Mouse (Mus musculus) neutrophil, adult 59 days (primary cell): ENCODE measurements around the gene Olfr907. TPM values are rescaled to one million over a fixed set of nuclear protein-coding genes. Genes with fewer than 3 reads are reported as not detected.

Source experiments
- total RNA-seq, 2 experiments: library from RNA; stranded (reverse); gene quantifications; 1 replicate in 1 of 2; 2 replicates in 1 of 2; pipeline ENCODE4 v1.2.4; 2023

Gene Olfr907
- not detected for total RNA-seq

DNA sequence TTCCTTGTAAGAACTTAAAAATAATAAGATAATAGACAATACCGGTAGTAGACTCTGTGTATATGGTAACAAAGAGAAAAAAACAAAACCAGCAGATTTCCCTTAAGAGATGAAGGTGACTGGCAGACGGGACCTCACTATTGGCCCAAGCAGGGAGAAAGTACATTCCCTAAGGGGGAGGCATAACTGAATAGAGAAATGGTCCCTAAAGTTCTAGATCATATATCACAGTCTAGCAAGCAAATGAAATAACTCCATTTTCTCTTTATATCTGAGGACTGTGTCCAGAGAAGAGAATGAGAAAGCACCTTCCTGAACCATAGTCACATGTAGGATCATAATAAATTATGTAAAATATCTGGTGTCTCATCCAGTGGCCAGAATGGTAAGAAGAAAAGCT is at the start of gene Olfr907:
Olfr907 (plus strand) TSS at position 301 of the 400 bp plus-strand sequence.

DNA sequence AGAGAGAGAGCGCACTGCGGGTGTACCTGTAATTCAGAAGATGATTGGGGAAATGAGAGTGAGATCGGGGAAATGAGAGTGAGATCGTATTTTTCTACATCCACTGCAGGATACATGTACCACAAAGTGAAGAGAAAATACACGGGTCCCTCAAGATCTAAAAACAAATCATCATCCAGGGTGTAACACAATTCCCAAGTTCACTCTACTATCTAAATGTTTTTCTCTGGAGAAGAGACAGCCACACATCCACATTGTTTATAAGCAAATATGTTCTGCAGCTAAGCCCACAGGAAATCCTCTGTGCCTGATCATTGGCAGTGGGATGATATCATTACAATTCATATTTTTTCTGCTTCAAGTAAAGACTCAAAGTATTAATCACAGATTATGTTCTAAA is 48.2 kb upstream of the Olfr907 start, which contains the start of gene Olfr902:
Olfr902 (plus strand) TSS at position 301 of the 400 bp plus-strand sequence.

DNA sequence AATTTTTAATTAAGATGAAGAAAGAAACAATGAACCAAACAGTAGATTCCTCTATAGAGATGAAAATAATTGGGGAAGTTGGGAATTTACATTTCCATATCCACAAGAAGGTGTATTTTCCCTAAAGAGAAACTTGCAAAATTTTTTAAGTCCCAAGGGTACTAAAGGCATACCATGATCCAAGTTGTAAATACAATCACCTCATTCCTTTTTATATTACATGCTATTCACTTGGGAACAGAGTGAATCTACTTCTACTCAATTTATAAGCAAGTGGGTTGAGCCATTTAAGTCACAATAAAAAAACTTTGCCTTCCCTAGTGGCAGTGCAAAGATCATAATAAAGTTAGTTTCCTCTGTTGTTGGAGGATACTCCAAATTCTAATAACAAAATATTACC is 32.8 kb upstream of the Olfr907 start, which contains the start of gene Olfr904:
Olfr904 (plus strand) TSS at position 301 of the 400 bp plus-strand sequence.

DNA sequence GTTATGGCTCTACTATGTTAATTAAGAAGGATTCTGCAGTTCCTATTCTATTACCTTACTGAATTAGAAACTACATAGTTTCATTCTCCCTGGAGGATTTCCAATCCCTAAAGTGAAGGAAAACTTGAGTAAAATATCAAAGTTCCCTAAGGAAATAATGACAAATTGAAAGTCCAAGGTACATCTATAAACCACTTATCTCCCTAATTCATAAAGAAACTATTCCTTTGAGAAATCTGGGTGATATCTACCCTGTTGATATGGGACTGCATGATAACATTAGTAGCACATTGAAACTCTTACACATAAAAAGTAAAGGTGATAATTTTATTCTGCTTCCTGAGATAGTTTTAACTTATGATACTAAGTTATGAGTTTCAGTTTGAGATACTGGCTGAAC is 24.8 kb upstream of the Olfr907 start, which contains the start of gene Olfr905:
Olfr905 (plus strand) TSS at position 301 of the 400 bp plus-strand sequence.

DNA sequence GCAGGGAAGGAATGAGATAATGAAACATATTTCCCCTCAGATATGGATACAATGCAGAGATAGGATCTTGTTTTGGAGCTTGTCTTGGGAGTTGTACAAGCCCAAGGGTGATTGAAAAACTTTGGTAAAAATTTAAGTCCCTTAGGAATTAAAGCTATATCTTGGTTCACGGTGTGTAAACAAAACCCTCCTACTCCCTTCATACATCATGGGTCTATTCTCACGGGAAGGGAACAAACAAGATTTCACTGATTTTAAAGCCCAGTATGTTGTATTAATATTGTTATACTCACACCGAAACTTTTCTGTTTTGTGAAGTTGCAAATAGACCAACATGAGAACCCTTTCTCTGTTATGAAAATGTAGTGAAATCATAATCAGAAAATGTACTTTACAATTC is 8.8 kb upstream of the Olfr907 start, which contains the start of gene Olfr906:
Olfr906 (plus strand) TSS at position 301 of the 400 bp plus-strand sequence.

DNA sequence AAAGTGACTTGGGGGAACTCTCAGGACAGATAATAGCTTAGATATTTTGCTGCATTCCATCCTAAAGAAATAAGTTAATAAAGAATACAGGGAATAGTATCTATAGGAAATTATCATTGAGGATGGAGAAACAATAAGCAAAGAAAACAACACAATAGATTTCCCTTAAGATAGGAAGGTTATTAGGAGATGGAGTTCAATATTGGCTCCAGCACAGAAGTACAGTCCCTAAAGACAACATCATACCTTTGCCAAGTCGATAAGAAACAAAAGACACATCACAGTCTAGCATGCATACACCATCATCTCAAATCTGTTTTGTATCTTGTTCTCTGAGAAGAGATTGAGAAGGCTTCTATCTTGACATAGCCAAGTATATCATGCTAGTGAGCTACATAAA is 25.7 kb downstream of the Olfr907 start, which contains the start of gene Olfr911-ps1:
Olfr911-ps1 (plus strand) TSS at position 301 of the 400 bp plus-strand sequence.

DNA sequence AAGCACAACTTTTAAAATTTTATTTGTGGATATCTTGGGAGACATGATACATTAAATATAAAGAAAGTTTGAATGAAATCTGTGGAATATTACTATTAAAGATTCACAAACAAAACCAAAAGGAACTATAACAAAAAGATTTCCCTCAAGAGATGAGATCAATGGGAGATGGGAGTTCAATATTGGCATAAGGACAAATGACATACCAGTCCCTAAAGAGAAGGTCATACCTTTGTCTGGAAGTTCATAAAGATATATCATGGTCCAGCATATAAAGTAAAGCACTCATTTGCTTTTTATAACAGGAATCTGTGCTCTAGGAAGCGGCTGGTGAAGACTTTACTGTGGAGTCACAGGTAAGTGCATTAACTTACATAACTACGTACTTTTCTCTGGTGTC is 41.9 kb downstream of the Olfr907 start, which contains the start of gene Olfr910:
Olfr910 (plus strand) TSS at position 301 of the 400 bp plus-strand sequence.

Other genes with a start within 250 kb of the Olfr907 start
- not detected for gene Olfr143, start 243.0 kb upstream of the Olfr907 start, total RNA-seq
- gene Olfr895, start 227.9 kb upstream of the Olfr907 start, total RNA-seq = not detected
- gene Olfr896-ps1, start 204.7 kb upstream of the Olfr907 start, total RNA-seq = not detected
- gene Olfr25, start 166.7 kb upstream of the Olfr907 start, total RNA-seq = not detected
- not detected for gene Olfr898, start 147.4 kb upstream of the Olfr907 start, total RNA-seq
- not detected for gene Olfr250, start 128.9 kb upstream of the Olfr907 start, total RNA-seq
- not detected for gene Olfr251, start 118.7 kb upstream of the Olfr907 start, total RNA-seq
- not detected for gene Olfr147, start 94.1 kb upstream of the Olfr907 start, total RNA-seq
- not detected for gene Olfr901, start 66.3 kb upstream of the Olfr907 start, total RNA-seq
- gene Olfr902, start 48.1 kb upstream of the Olfr907 start, total RNA-seq = not detected
- not detected for gene Olfr904, start 32.7 kb upstream of the Olfr907 start, total RNA-seq
- gene Olfr905, start 24.7 kb upstream of the Olfr907 start, total RNA-seq = under 1 TPM in 1 of 2 experiments, not detected in 1; 0.09 TPM
- not detected for gene Olfr906, start 8.7 kb upstream of the Olfr907 start, total RNA-seq
- gene Olfr911-ps1, start 25.8 kb downstream of the Olfr907 start, total RNA-seq = not detected
- gene Olfr910, start 42.0 kb downstream of the Olfr907 start, total RNA-seq = not detected
- not detected for gene Olfr912, start 84.4 kb downstream of the Olfr907 start, total RNA-seq
- not detected for gene Olfr913, start 97.0 kb downstream of the Olfr907 start, total RNA-seq
- not detected for gene Olfr914, start 109.3 kb downstream of the Olfr907 start, total RNA-seq
- not detected for gene Olfr916, start 164.1 kb downstream of the Olfr907 start, total RNA-seq
- gene Olfr917, start 170.0 kb downstream of the Olfr907 start, total RNA-seq = not detected
- not detected for gene Olfr918, start 178.8 kb downstream of the Olfr907 start, total RNA-seq
- gene Olfr919, start 207.9 kb downstream of the Olfr907 start, total RNA-seq = not detected
- gene Vwa5a, start 222.5 kb downstream of the Olfr907 start, total RNA-seq = 10 to 100 TPM; 20.1 to 32.2 TPM